Mouse (Mus musculus): ENCODE measurements around the gene Tfb1m. TPM values are rescaled to one million over a fixed set of nuclear protein-coding genes. Genes with fewer than 3 reads are reported as not detected.

The Tfb1m gene
- 1 to 10 TPM; 5.1 to 7.6 TPM for polyA plus RNA-seq (2017; shearing (Covaris generic))

GRCm38 (mm10) chr17:3557331-3558311 is at the start of gene Tfb1m:
Gene Tfb1m (minus strand): TSS chr17:3557781.

GRCm38 (mm10) chr17:3532254-3532653 is 25.3 kb downstream of the Tfb1m start, which contains the start of gene Cldn20:
Gene Cldn20 (plus strand): TSS chr17:3532554.

Other genes starting within 250 kb of the Tfb1m start
- gene Tiam2, start 231.2 kb downstream of the Tfb1m start, polyA plus RNA-seq (2017; shearing (Covaris generic)) = under 1 TPM; 0.42 to 0.44 TPM
- under 1 TPM in 1 of 2 experiments, not detected in 1; 0.42 TPM for gene Cldn20, start 25.2 kb downstream of the Tfb1m start, polyA plus RNA-seq (2017; shearing (Covaris generic))
- gene Nox3, start 138.5 kb upstream of the Tfb1m start, polyA plus RNA-seq (2017; shearing (Covaris generic)) = not detected

Measured in activated CD4-positive, CD25-positive, alpha-beta regulatory T cell (primary cell).